Mouse (Mus musculus) E14TG2a.4 (cell line): ENCODE measurements around the gene Tmem167b.

Experiments
- CTCF ChIP-seq: conservative IDR thresholded peaks from 2 replicates; pipeline ENCODE4 v1.5.1; 2014; ENCODE audit warnings: low read length
- NANOG ChIP-seq: IDR thresholded peaks from 2 replicates; pipeline ENCODE4 v1.6.1; 2014; ENCODE audit warnings: borderline replicate concordance, low read length, mixed read lengths
- POU5F1 ChIP-seq: IDR thresholded peaks from 2 replicates; pipeline ENCODE4 v1.6.1; 2014; ENCODE audit warnings: low read length, borderline replicate concordance

DNA sequence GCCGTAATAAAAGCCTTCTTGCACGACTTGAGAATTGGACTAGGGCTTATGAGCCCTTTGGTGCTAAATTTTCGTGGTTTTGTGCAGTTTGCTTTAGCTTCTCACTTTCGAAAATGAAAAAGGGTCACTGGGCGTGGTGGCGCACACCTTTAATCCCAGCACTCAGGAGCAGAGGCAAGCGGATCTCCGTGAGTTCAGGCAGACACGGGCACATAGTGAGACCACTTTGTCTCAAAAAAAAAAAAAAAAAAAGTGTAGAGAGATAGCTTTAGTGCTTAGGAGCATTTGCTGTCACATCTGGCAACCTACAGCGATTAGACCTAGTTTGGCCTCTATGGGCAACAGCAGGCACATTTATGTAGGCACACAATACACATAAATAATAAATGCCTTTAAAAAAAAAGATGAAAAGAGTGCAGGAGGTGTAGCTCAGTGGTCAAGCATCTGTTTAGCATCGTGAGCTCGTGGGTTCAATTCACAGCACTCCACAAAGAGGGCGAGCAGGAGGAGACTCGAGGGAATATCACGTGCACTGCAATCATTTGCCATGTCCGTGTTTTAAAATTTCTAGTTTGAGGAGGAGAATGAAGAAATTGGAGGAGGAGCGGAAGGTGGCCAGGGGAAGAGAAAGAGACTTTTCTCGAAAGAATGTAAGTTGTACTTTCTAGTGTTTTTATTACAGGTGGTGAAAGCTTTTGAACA, 10.2 kb upstream of the Tmem167b start:
- TF ChIP-seq CTCF = no peak
- TF ChIP-seq POU5F1 = no peak
- TF ChIP-seq NANOG = no peak
